Mouse (Mus musculus) neural tube, embryonic 10.5 days (tissue): ENCODE results near the gene Ranbp10.
A peak's percentile ranks its signal among the peaks of the same experiment; 100 is the strongest.
"Not testable (repeated sequence)": the region's sequence is repeated elsewhere in the genome, so short reads cannot be mapped to it uniquely, and the experiment has no call there.

Experiments used
- DNase-seq: peaks from one replicate; pipeline ENCODE4 v3.0.0-alpha.2; 2017; ENCODE audit warnings: low spot score; ENCODE audit errors: extremely low spot score

Ranbp10 gene

GRCm38 (mm10) chr8:105835318-105835717 is 8.2 kb upstream of the Ranbp10 start:
- peak; percentile 54 for DNase-seq

GRCm38 (mm10) chr8:105833740-105834139 is 6.6 kb upstream of the Ranbp10 start:
- DNase-seq = not testable (repeated sequence)

GRCm38 (mm10) chr8:105826379-105826778 is 771 bp downstream of the Ranbp10 start:
- peak; percentile 20 for DNase-seq

- no peak for DNase-seq
Observed at GRCm38 (mm10) chr8:105825506-105825905, 1.6 kb downstream of the Ranbp10 start.

- DNase-seq = no peak
Observed at GRCm38 (mm10) chr8:105820925-105821324, 6.2 kb downstream of the Ranbp10 start.

- no peak for DNase-seq
Observed at GRCm38 (mm10) chr8:105819659-105820058, 7.5 kb downstream of the Ranbp10 start.

GRCm38 (mm10) chr8:105813241-105813640 is 13.9 kb downstream of the Ranbp10 start:
- DNase-seq = no peak

- DNase-seq = no peak
Observed at GRCm38 (mm10) chr8:105812511-105812910, 14.6 kb downstream of the Ranbp10 start.

GRCm38 (mm10) chr8:105811543-105811942 is 15.6 kb downstream of the Ranbp10 start:
- DNase-seq = no peak

- no peak for DNase-seq
Observed at GRCm38 (mm10) chr8:105811061-105811460, 16.1 kb downstream of the Ranbp10 start.

- no peak for DNase-seq
Observed at GRCm38 (mm10) chr8:105810245-105810786, 16.8 kb downstream of the Ranbp10 start.

GRCm38 (mm10) chr8:105808480-105808879 is 18.7 kb downstream of the Ranbp10 start:
- no peak for DNase-seq

GRCm38 (mm10) chr8:105807766-105808165 is 19.4 kb downstream of the Ranbp10 start:
- DNase-seq = no peak

- DNase-seq = no peak
Observed at GRCm38 (mm10) chr8:105805964-105806363, 21.2 kb downstream of the Ranbp10 start.

GRCm38 (mm10) chr8:105805346-105805745 is 21.8 kb downstream of the Ranbp10 start:
- no peak for DNase-seq

- DNase-seq = no peak
Observed at GRCm38 (mm10) chr8:105804797-105805196, 22.4 kb downstream of the Ranbp10 start.

GRCm38 (mm10) chr8:105801153-105801904 is 25.8 kb downstream of the Ranbp10 start:
- no peak for DNase-seq

GRCm38 (mm10) chr8:105799091-105799812 is 27.9 kb downstream of the Ranbp10 start:
- no peak for DNase-seq

- DNase-seq = no peak
Observed at GRCm38 (mm10) chr8:105798408-105798807, 28.7 kb downstream of the Ranbp10 start.

- DNase-seq = no peak
Observed at GRCm38 (mm10) chr8:105795785-105796184, 31.4 kb downstream of the Ranbp10 start.

- no peak for DNase-seq
Observed at GRCm38 (mm10) chr8:105794009-105794598, 33.0 kb downstream of the Ranbp10 start.

GRCm38 (mm10) chr8:105793331-105793730 is 33.8 kb downstream of the Ranbp10 start:
- no peak for DNase-seq
